Mouse (Mus musculus): ENCODE measurements around the gene Tmem14c. TPM values are rescaled to one million over a fixed set of nuclear protein-coding genes. Genes with fewer than 3 reads are reported as not detected.
"Not testable (repeated sequence)": the region's sequence is repeated elsewhere in the genome, so short reads cannot be mapped to it uniquely, and the experiment has no call there.

Gene Tmem14c
- polyA plus RNA-seq, 1 experiment from 2014 or later: 193 TPM

DNA sequence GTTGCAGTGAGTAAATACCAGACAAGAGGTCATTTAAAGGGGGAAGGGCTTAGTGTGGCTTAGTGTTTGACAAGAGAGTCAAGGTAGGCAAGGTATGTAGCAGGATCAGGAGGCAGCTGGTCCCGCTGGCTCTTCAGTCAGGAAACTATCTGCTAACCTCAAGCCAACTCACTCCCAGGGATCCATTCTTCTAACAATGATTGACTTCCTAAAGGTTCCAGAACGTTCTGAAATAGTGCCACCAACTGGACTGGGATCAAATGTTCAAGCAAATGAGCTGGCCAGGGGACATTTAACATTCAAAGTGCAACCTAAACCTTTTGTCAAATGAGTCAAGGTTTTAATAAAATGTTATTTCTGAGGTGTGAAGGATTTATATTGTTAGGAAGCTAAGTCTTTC is 36.8 kb upstream of the Tmem14c start:
- ATAC-seq (ENCODE audit: insufficient read depth, low FRiP score, low TSS enrichment) (no peak), DNase-seq (ENCODE audit: low spot score) (no peak)
- H3K4me1 ChIP-seq (ENCODE audit: control insufficient read depth, insufficient read depth, low read length): no peaks in the 10 kb centered on the region
- H3K9me3 ChIP-seq (ENCODE audit: control insufficient read depth, low read length): no peaks in the 10 kb centered on the region
- no peaks in the 10 kb centered on the region for H3K36me3 ChIP-seq (ENCODE audit: control insufficient read depth, insufficient read depth, low read length)
- H3K9ac ChIP-seq (ENCODE audit: low read length): no peak overlapping the region
- H3K4me3 ChIP-seq (ENCODE audit: low read depth, low read length): no peak overlapping the region
- H3K27ac ChIP-seq (ENCODE audit: low read depth, low read length): no peak overlapping the region
- H3K4me2 ChIP-seq (ENCODE audit: low read depth): no peak overlapping the region
- H3K27me3 ChIP-seq (ENCODE audit: control insufficient read depth, insufficient read depth, low read length): no peaks in the 10 kb centered on the region
- 68% methylated on average over 2 of the region's 2 CpGs for WGBS

DNA sequence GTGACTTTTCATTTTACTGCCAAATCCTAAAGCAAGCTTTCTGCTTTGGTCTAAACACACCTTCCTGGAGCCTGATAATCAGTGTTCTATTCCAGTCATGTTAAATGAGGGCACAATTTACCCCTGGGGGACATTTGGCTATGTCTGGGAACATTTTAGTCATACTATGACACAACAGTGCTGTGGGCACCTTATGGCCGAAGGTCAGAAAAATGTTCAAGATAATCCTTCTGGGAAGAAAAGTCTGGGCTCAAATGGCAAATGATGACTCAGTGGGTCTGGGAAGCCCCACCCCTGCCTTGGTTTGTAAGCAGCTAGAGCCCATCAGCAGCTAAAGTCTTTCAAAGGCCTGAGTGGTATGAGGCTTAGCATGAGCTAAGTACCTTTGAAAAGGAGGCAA is 33.3 kb upstream of the Tmem14c start:
- 92% methylated on average over 1 of the region's 1 CpGs for WGBS
- no peak for DNase-seq (ENCODE audit: low spot score)

DNA sequence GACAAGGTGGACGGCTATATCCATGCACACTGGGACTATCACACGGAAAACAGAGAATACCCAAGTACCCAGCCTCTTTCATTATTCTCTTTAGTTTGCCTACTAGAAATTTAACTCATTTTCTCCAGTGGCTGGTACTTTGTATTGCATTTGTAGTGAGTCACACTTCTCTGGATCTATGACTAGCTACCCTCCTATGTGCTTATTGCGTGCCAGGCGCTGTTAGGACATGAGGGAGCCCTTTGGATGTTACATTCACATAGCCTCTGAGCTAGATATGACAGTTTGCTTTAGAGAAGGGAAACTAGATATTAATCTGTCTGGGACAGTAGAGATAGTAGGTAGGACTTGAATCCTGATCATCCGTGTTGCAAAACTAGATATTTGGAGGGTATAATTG is 30.0 kb upstream of the Tmem14c start:
- H3K27me3 ChIP-seq (ENCODE audit: control insufficient read depth, insufficient read depth, low read length): no peaks in the 10 kb centered on the region
- DNase-seq (ENCODE audit: low spot score): no peak
- no peak overlapping the region for H3K4me3 ChIP-seq (ENCODE audit: low read depth, low read length)
- no peak for ATAC-seq (ENCODE audit: insufficient read depth, low FRiP score, low TSS enrichment)
- H3K4me1 ChIP-seq (ENCODE audit: control insufficient read depth, insufficient read depth, low read length): no peaks in the 10 kb centered on the region
- H3K36me3 ChIP-seq (ENCODE audit: control insufficient read depth, insufficient read depth, low read length): no peaks in the 10 kb centered on the region
- WGBS: 96% methylated on average over 5 of the region's 5 CpGs
- no peak overlapping the region for H3K4me2 ChIP-seq (ENCODE audit: low read depth)
- H3K9ac ChIP-seq (ENCODE audit: low read length): no peak overlapping the region
- no peaks in the 10 kb centered on the region for H3K9me3 ChIP-seq (ENCODE audit: control insufficient read depth, low read length)
- H3K27ac ChIP-seq (ENCODE audit: low read depth, low read length): no peak overlapping the region

More for the DNA sequence above, 33.3 kb upstream of the Tmem14c start:
- Histone ChIP-seq H3K4me1 (ENCODE audit: control insufficient read depth, insufficient read depth, low read length) (no peaks in the 10 kb centered on the region), H3K4me3 (ENCODE audit: low read depth, low read length) (no peak overlapping the region), H3K9me3 (ENCODE audit: control insufficient read depth, low read length) (no peaks in the 10 kb centered on the region), H3K27me3 (ENCODE audit: control insufficient read depth, insufficient read depth, low read length) (no peaks in the 10 kb centered on the region), H3K4me2 (ENCODE audit: low read depth) (no peak overlapping the region), H3K36me3 (ENCODE audit: control insufficient read depth, insufficient read depth, low read length) (no peaks in the 10 kb centered on the region), H3K9ac (ENCODE audit: low read length) (no peak overlapping the region), H3K27ac (ENCODE audit: low read depth, low read length) (no peak overlapping the region)
- no peak for ATAC-seq (ENCODE audit: insufficient read depth, low FRiP score, low TSS enrichment)

DNA sequence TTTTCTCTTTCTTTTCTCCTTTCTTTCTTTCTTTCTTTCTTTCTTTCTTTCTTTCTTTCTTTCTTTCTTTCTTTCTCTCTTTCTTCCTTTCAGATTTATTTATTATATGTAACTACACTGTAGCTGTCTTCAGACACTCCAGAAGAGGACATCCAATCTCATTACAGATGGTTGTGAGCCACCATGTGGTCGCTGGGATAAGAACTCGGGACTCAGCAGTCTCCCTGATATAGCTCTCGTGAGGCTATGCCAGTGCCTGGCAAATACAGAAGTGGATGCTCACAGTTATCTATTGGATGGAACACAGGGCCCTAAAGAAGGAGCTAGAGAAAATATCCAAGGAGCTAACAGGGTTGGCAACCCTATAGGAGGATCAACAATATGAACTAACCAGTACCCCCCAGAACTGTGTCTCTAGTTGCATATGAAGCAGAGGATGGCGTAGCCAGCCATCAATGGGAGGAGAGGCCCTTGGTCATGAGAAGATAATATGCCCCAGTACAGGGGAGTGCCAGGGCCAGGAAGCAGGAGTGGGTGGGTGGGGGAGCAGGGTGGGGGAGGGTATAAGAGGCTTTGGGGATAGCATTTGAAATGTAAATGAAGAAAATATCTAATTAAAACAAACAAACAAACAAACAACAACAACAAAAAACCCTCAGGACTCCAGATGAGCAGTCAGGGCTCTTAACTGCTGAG is 28.3 kb upstream of the Tmem14c start:
- not testable (repeated sequence) for H3K9ac ChIP-seq (ENCODE audit: low read length); ATAC-seq (ENCODE audit: insufficient read depth, low FRiP score, low TSS enrichment); H3K27me3 ChIP-seq (ENCODE audit: control insufficient read depth, insufficient read depth, low read length); DNase-seq (ENCODE audit: low spot score); H3K36me3 ChIP-seq (ENCODE audit: control insufficient read depth, insufficient read depth, low read length); H3K27ac ChIP-seq (ENCODE audit: low read depth, low read length); H3K9me3 ChIP-seq (ENCODE audit: control insufficient read depth, low read length); H3K4me2 ChIP-seq (ENCODE audit: low read depth); H3K4me1 ChIP-seq (ENCODE audit: control insufficient read depth, insufficient read depth, low read length); H3K4me3 ChIP-seq (ENCODE audit: low read depth, low read length)
- WGBS: 69% methylated on average over 4 of the region's 4 CpGs

DNA sequence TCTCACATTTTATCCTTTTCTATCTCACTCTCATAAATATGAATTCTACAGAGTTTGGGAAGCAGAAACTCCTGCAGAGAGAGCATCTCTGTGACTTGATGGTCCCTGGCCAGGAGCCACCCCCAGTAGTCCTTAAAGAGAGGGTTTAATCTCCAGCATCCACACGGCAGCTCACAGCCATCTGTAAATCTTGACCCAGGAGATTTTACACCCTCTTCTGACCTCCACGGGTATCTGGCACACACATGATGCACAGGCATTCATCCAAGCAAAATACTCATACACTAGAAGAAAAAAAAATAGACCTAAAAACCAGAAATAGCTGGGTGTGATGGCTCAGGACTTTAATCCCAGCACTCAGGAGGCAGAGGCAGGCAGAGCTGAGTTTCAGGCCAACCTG is 27.7 kb upstream of the Tmem14c start:
- no peak overlapping the region for H3K4me3 ChIP-seq (ENCODE audit: low read depth, low read length)
- H3K9me3 ChIP-seq (ENCODE audit: control insufficient read depth, low read length): no peaks in the 10 kb centered on the region
- H3K9ac ChIP-seq (ENCODE audit: low read length): no peak overlapping the region
- H3K27ac ChIP-seq (ENCODE audit: low read depth, low read length): no peak overlapping the region
- ATAC-seq (ENCODE audit: insufficient read depth, low FRiP score, low TSS enrichment): no peak
- H3K36me3 ChIP-seq (ENCODE audit: control insufficient read depth, insufficient read depth, low read length): no peaks in the 10 kb centered on the region
- no peaks in the 10 kb centered on the region for H3K4me1 ChIP-seq (ENCODE audit: control insufficient read depth, insufficient read depth, low read length)
- DNase-seq (ENCODE audit: low spot score): no peak
- WGBS: 67% methylated on average over 2 of the region's 2 CpGs
- no peaks in the 10 kb centered on the region for H3K27me3 ChIP-seq (ENCODE audit: control insufficient read depth, insufficient read depth, low read length)
- H3K4me2 ChIP-seq (ENCODE audit: low read depth): no peak overlapping the region

DNA sequence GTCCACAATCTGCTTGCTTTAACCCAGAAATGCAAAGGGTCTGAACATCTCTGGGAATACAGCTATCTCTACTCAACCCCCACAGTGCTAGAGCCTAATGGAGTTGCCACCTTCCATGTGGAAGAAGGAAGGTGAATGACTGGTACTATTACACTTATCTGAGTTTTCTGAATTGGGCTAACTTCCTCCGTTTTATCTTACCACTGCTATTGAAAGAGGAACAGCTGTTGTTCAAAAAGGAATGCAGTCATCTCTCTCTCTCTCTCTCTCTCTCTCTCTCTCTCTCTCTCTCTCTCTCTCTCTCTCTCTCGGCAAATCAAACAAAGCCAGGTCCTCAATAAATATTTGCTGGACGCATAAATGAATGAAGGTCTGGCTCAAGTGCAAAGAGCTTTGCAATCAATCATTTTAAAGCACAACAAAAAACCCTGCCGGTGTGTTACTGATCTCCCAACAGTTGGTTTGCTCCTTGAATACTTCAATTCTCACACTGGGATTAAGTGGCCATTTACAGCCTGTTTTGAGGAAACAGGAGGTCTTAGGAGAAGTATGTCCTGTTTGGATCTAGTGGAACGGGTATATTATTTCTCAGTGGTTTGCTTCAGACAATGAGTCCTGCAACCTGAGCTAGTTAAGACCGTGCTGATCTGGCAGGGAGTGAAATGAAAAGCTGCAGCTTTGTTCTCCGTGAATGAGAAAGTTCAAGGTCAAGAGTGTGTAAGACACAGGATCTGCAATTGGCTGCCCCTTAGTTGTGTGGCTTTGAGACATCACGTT is 21.4 kb upstream of the Tmem14c start:
- H3K4me3 ChIP-seq (ENCODE audit: low read depth, low read length): no peak overlapping the region
- peaks cover 5% of the 10 kb centered on the region for H3K4me1 ChIP-seq (ENCODE audit: control insufficient read depth, insufficient read depth, low read length)
- DNase-seq (ENCODE audit: low spot score) (no peak), ATAC-seq (ENCODE audit: insufficient read depth, low FRiP score, low TSS enrichment) (no peak)
- no peaks in the 10 kb centered on the region for H3K9me3 ChIP-seq (ENCODE audit: control insufficient read depth, low read length)
- WGBS: 27% methylated on average over 8 of the region's 8 CpGs
- H3K36me3 ChIP-seq (ENCODE audit: control insufficient read depth, insufficient read depth, low read length): no peaks in the 10 kb centered on the region
- H3K27me3 ChIP-seq (ENCODE audit: control insufficient read depth, insufficient read depth, low read length): no peaks in the 10 kb centered on the region
- no peak overlapping the region for H3K27ac ChIP-seq (ENCODE audit: low read depth, low read length)
- no peak overlapping the region for H3K9ac ChIP-seq (ENCODE audit: low read length)
- no peak overlapping the region for H3K4me2 ChIP-seq (ENCODE audit: low read depth)

DNA sequence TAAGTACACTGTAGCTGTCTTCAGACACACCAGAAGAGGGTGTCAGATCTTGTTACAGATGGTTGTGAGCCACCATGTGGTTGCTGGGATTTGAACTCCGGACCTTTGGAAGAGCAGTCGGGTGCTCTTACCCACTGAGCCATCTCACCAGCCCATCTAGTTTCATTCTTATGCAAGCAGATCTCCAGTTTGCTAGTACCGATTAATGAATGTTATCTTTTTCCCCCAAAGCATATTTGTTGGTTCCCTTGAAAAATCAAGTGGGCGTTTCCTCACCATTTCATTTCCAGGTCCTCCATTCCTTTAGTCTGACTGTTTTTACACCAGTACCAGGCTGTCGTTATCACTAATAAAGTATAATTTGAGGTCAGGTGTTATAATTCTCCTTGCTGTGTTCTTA is 17.6 kb upstream of the Tmem14c start:
- H3K9ac ChIP-seq (ENCODE audit: low read length); H3K4me2 ChIP-seq (ENCODE audit: low read depth); H3K27me3 ChIP-seq (ENCODE audit: control insufficient read depth, insufficient read depth, low read length); H3K36me3 ChIP-seq (ENCODE audit: control insufficient read depth, insufficient read depth, low read length); H3K4me3 ChIP-seq (ENCODE audit: low read depth, low read length); H3K9me3 ChIP-seq (ENCODE audit: control insufficient read depth, low read length); H3K27ac ChIP-seq (ENCODE audit: low read depth, low read length); DNase-seq (ENCODE audit: low spot score); ATAC-seq (ENCODE audit: insufficient read depth, low FRiP score, low TSS enrichment): not testable (repeated sequence)
- H3K4me1 ChIP-seq (ENCODE audit: control insufficient read depth, insufficient read depth, low read length): peaks cover 11% of the 10 kb centered on the region
- 92% methylated on average over 5 of the region's 5 CpGs for WGBS

DNA sequence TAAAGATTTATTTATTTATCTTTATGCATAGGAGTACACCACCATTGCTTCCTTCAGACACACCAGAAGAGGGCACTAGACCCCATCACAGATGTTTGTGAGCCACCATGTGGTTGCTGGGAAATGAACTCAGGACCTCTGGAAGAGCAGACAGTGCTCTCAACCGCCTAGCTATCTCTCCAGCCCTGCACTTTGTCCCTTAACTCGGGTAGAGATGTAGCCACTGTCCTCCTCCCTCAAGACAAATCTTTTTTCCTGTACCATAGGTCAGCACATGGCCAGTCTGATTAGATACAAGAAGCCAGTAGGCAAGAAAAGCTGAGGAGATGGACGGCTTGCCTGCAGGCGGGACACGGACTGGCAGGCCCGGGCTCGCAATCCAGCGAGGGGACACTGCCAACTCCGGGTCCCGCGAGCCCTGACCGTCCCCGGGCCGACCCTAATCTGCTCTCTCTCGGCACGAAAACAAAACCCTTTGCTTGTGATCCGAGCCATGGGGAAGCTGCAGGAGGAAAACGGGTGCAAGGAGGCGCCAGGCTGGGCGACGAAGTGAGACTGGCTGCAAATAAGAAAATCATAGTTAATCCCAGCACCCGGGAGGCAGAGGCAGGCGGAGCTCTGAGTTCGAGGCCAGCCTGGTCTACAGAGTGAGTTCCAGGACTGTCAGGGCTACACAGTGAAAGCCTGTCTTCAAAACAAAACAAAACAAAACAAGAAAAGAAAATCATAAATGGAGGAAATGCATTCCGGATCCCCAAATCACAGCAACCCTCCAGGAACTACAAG is 15.8 kb upstream of the Tmem14c start:
- peak overlapping the region; percentile 92 for H3K4me3 ChIP-seq (ENCODE audit: low read depth, low read length)
- no peaks in the 10 kb centered on the region; the same call in 1 of the 2 replicates for H3K36me3 ChIP-seq (ENCODE audit: control insufficient read depth, insufficient read depth, low read length)
- H3K27ac ChIP-seq (ENCODE audit: low read depth, low read length): peak overlapping the region; percentile 91
- WGBS: 1% methylated on average over 25 of the region's 25 CpGs
- no peaks in the 10 kb centered on the region for H3K9me3 ChIP-seq (ENCODE audit: control insufficient read depth, low read length)
- DNase-seq (ENCODE audit: low spot score): peak; percentile 32
- peak; percentile 51 for ATAC-seq (ENCODE audit: insufficient read depth, low FRiP score, low TSS enrichment)
- peaks cover 5% of the 10 kb centered on the region; the same call in 1 of the 2 replicates for H3K4me1 ChIP-seq (ENCODE audit: control insufficient read depth, insufficient read depth, low read length)
- peak overlapping the region; percentile 73 for H3K9ac ChIP-seq (ENCODE audit: low read length)
- no peaks in the 10 kb centered on the region for H3K27me3 ChIP-seq (ENCODE audit: control insufficient read depth, insufficient read depth, low read length)
- peak overlapping the region; percentile 82 for H3K4me2 ChIP-seq (ENCODE audit: low read depth)

All from neural tube, embryonic 11.5 days (tissue).